Mouse (Mus musculus) megakaryocyte-erythroid progenitor cell, adult 5 weeks (primary cell): Measurements from ENCODE around the gene Prr12. TPM values are rescaled to one million over a fixed set of nuclear protein-coding genes. Genes with fewer than 3 reads are reported as not detected.

Experiments
- polyA plus RNA-seq: library from polyadenylated mRNA; stranded (reverse); fragments of >175 nt; gene quantifications from 2 replicates; pipeline ENCODE4 v1.2.3, GENCODE M21; 2012

The Prr12 gene
- 95.4 and 117 TPM in 2 replicates for polyA plus RNA-seq

DNA sequence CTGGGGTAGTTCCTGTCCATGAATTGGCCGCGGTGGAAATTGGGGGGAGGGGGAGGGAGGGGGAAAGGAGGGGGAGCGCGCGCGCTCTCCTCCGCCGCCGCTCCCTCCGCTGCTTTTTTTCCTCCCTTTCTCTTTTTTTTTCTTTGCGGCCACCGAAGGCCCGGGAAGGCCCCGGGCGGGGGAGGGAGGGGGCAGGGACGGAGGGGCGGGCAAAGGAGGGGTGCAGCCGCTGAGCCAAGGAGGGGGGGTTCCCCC is at the start of gene Prr12:
TSS of gene Prr12 (minus strand) at position 20 of the 255 bp plus-strand sequence.

GRCm38 (mm10) chr7:45092048-45092447 is 39.4 kb upstream of the Prr12 start, which contains the start of gene Rcn3:
TSS of gene Rcn3 (minus strand) at chr7:45092221.

DNA sequence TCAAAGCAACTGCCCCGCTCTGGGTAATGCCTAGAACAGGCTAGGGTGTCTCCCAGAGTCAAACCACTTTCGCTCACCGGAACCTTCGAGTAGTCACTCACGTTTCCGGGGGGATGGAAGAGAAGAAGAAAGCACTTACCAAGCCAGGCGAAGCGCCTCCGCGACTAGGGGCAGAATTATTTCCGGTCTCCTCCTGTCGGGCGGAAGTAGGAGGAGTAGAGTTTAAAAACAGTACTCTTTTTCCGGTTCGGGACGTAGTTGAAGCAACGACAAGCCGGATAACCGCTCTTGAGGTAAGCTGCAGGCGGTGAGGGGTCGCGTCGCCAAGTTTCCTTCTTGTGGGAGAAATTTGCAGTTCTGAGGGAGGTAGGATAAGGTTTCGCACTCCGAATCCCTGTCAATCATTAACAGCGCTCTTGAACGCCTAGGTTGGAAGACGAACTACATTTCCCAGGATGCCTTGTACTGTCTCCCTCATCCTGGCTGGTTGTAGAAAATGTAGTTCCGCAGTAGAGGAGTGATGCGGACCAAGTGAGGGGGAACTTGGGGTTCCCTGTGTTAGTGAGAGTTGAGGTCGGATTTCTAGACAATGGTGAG is 9.7 kb upstream of the Prr12 start, which contains the start of the genes Nosip and Prrg2:
TSS of gene Nosip (plus strand) at position 191 of the 597 bp plus-strand sequence.
TSS of gene Prrg2 (minus strand) at position 439 of the 597 bp plus-strand sequence.

GRCm38 (mm10) chr7:45017242-45018061 is 35.2 kb downstream of the Prr12 start, which contains the start of gene Rras:
TSS of gene Rras (plus strand) at chr7:45017961.

GRCm38 (mm10) chr7:45015957-45016612 is 36.6 kb downstream of the Prr12 start, which contains the start of gene Scaf1:
TSS of gene Scaf1 (minus strand) at chr7:45016363.

DNA sequence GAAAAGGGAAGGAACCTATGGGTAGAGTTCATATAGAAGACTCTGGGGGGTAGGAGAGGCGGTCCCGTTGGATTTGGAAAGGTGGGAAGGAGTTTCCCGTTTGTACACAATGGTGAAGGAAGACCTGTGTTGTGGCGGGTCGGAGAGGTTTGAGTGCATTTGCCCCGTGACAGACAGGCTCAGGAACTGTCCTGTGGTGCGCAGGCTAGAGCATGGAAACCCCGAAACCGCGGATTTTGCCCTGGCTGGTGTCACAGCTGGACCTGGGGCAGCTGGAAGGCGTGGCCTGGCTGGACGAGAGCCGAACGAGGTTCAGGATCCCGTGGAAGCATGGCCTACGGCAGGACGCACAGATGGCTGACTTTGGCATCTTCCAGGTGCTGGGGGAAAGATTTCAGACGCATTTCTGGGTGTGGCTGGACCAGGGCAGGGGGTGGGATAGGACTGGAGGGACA is 54.2 kb downstream of the Prr12 start, which contains the start of gene Bcl2l12:
TSS of gene Bcl2l12 (minus strand) at position 212 of the 455 bp plus-strand sequence.

DNA sequence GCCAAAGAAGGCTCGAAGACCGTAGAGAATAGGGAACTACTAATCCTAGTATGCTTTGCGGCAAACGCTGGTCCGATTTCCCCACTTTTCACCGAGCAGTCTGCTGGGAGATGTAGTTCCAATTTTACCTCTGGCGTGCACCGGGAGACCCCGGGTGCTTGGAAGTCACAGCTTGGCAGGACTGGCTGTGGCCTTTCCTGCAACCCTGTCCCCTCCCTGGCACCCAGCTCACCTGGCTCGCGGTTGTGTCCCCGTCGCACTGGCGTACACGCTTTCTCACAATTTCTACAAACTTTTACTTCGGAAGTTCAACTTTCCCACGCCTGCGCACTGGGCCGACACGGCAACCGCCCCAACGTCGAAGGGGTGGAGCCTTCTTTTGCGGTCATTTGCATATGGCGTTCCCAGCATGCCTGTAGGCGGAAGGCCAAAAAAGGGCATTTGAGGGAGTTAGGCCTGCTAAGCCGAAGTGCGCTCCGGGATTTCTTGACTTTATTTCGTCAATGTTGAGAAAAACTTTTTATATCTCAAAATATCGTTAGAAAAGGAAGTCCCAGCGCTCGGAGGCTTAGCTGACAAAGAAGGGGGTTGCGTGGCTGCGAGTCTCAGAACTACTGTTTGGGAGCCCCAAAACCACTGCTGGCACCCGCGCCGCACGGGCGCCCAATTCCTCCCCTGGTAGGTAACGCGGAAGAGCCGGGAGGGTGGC is 55.3 kb downstream of the Prr12 start, which contains the start of gene Irf3:
TSS of gene Irf3 (plus strand) at position 418 of the 709 bp plus-strand sequence.

DNA sequence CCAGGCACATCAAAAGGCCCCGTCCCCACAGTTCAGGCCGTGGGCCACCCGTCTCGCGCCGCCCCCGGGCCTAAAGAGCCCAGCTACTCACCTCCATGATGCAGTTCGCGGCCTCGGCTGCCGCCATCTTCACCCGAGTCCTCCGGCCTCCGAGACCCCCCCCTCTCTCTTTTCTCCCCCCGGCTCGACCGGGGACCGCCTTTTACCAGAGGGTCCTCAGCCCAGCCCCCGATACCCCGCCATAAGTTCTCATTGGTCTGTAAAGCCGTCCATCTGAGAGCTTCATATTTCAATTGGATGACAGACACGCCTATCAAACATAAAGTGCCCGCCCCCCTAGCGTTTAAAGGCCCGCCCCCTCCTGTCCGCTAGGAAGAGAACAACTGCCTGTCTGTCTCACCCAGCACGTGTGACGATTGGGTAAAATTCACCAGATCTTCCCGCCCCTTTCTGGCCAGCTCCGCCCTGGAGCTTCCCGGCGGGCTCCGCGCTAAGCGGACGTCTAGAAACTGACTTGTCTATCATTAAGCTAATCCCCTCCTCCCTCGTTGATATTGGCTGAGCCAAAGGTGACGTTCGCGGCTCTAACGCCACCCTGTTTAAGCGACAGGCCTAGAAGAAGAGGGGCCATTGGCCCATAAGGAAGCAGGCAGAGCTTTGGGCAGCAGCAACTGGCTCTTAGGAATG is 66.3 kb downstream of the Prr12 start, which contains the start of gene Prmt1:
TSS of gene Prmt1 (minus strand) at position 377 of the 687 bp plus-strand sequence.

Other genes with a start within 250 kb of the Prr12 start
- 117 and 122 TPM in 2 replicates for gene Nup62, start 236.8 kb downstream of the Prr12 start, polyA plus RNA-seq
- gene Il4i1, start 236.5 kb downstream of the Prr12 start, polyA plus RNA-seq = 1.3 and 1.7 TPM in 2 replicates
- 52.4 and 55.2 TPM in 2 replicates for gene Atf5, start 236.2 kb downstream of the Prr12 start, polyA plus RNA-seq
- gene Akt1s1, start 203.9 kb downstream of the Prr12 start, polyA plus RNA-seq = 312 and 349 TPM in 2 replicates
- gene Tbc1d17, start 203.8 kb downstream of the Prr12 start, polyA plus RNA-seq = 64.8 and 67.6 TPM in 2 replicates
- 86.0 and 118 TPM in 2 replicates for gene Pnkp, start 195.7 kb downstream of the Prr12 start, polyA plus RNA-seq
- 237 and 280 TPM in 2 replicates for gene Ptov1, start 183.1 kb downstream of the Prr12 start, polyA plus RNA-seq
- gene Med25, start 160.2 kb downstream of the Prr12 start, polyA plus RNA-seq = 336 and 362 TPM in 2 replicates
- gene Fuz, start 156.8 kb downstream of the Prr12 start, polyA plus RNA-seq = 67.0 and 68.3 TPM in 2 replicates
- gene Ap2a1, start 123.4 kb downstream of the Prr12 start, polyA plus RNA-seq = 121 TPM in 2 replicates
- gene Tsks, start 109.7 kb downstream of the Prr12 start, polyA plus RNA-seq = 0.04 and 0.15 TPM in 2 replicates
- 1.3 and 2.1 TPM in 2 replicates for gene Cpt1c, start 78.0 kb downstream of the Prr12 start, polyA plus RNA-seq
- gene Prmt1, start 66.3 kb downstream of the Prr12 start, polyA plus RNA-seq = 133 and 160 TPM in 2 replicates
- gene Irf3, start 55.2 kb downstream of the Prr12 start, polyA plus RNA-seq = 112 and 119 TPM in 2 replicates
- gene Bcl2l12, start 54.2 kb downstream of the Prr12 start, polyA plus RNA-seq = 131 and 163 TPM in 2 replicates
- 185 and 198 TPM in 2 replicates for gene Scaf1, start 36.5 kb downstream of the Prr12 start, polyA plus RNA-seq
- 4.0 TPM in 2 replicates for gene Rras, start 34.9 kb downstream of the Prr12 start, polyA plus RNA-seq
- 144 and 165 TPM in 2 replicates for gene Nosip, start 9.5 kb upstream of the Prr12 start, polyA plus RNA-seq
- gene Prrg2, start 9.8 kb upstream of the Prr12 start, polyA plus RNA-seq = 38.8 and 40.5 TPM in 2 replicates
- 36.5 and 65.0 TPM in 2 replicates for gene Rcn3, start 39.3 kb upstream of the Prr12 start, polyA plus RNA-seq
- 7.5 and 10.0 TPM in 2 replicates for gene Fcgrt, start 51.0 kb upstream of the Prr12 start, polyA plus RNA-seq
- 210 and 224 TPM in 2 replicates for gene Rps11, start 71.6 kb upstream of the Prr12 start, polyA plus RNA-seq
- gene Rpl13a, start 75.9 kb upstream of the Prr12 start, polyA plus RNA-seq = 4,327 and 5,290 TPM in 2 replicates
- 0.12 and 0.16 TPM in 2 replicates for gene Gm45713, start 83.3 kb upstream of the Prr12 start, polyA plus RNA-seq
- 15.4 and 21.4 TPM in 2 replicates for gene Flt3l, start 83.6 kb upstream of the Prr12 start, polyA plus RNA-seq
- 67.8 and 81.0 TPM in 2 replicates for gene Pih1d1, start 101.4 kb upstream of the Prr12 start, polyA plus RNA-seq
- gene Aldh16a1, start 101.7 kb upstream of the Prr12 start, polyA plus RNA-seq = 162 and 165 TPM in 2 replicates
- 0.11 and 0.15 TPM in 2 replicates for gene Slc17a7, start 111.1 kb upstream of the Prr12 start, polyA plus RNA-seq
- 0.16 and 0.29 TPM in 2 replicates for gene Gfy, start 126.7 kb upstream of the Prr12 start, polyA plus RNA-seq
- not detected in 2 replicates for gene Pth2, start 128.1 kb upstream of the Prr12 start, polyA plus RNA-seq
- 0.56 and 1.3 TPM in 2 replicates for gene Ccdc155, start 152.0 kb upstream of the Prr12 start, polyA plus RNA-seq
- 14.7 and 21.4 TPM in 2 replicates for gene Dkkl1, start 159.3 kb upstream of the Prr12 start, polyA plus RNA-seq
- gene Tead2, start 162.9 kb upstream of the Prr12 start, polyA plus RNA-seq = 0.82 and 2.2 TPM in 2 replicates
- gene Cd37, start 186.2 kb upstream of the Prr12 start, polyA plus RNA-seq = 173 and 185 TPM in 2 replicates
- gene Slc6a16, start 188.2 kb upstream of the Prr12 start, polyA plus RNA-seq = not detected in 2 replicates
- 0.09 TPM in 1 of 2 replicates, not detected in the other for gene Slc6a21, start 224.6 kb upstream of the Prr12 start, polyA plus RNA-seq